Mouse (Mus musculus): ENCODE measurements at regions not wholly inside any gene's neighbourhood (a gene's known extent, or its start where the extent isn't known, plus 50 kb on each side); places are given as distances from the start of the nearest gene placed in this dataset.

- Histone ChIP-seq H3K27ac (no peak overlapping the region), H3K9ac (no peak overlapping the region), H3K4me3 (replicated peaks; ENCODE audit: low read length) (no peak overlapping the region), H3K36me3 (replicated peaks; ENCODE audit: control insufficient read depth, insufficient read depth) (no peaks in the 10 kb centered on the region), H3K27me3 (ENCODE audit: control insufficient read depth, insufficient read depth, low read length) (no peaks in the 10 kb centered on the region), H3K9me3 (ENCODE audit: control insufficient read depth, low read length) (0 out of 2 replicates have a peak, but pooled peaks cover 3% of the 10 kb centered on the region), H3K4me1 (replicated peaks; ENCODE audit: control insufficient read depth, insufficient read depth, low read length) (peaks cover 9% of the 10 kb centered on the region; the same call in 1 of the 2 replicates), H3K4me2 (replicated peaks) (no peak overlapping the region)
- ATAC-seq (ENCODE audit: low FRiP score): no peak
- DNase-seq (ENCODE audit: low spot score): peak; percentile 38
- WGBS: 84% methylated on average over 5 of the region's 5 CpGs
These were observed 411.5 kb upstream of the Kcnab2 start for GRCm38 (mm10) chr4:152889211-152889610.

GRCm38 (mm10) chr4:152888306-152888705 is 410.6 kb upstream of the Kcnab2 start:
- ATAC-seq (ENCODE audit: low FRiP score) (no peak), DNase-seq (ENCODE audit: low spot score) (no peak)
- Histone ChIP-seq H3K27me3 (ENCODE audit: control insufficient read depth, insufficient read depth, low read length) (no peaks in the 10 kb centered on the region), H3K9ac (no peak overlapping the region), H3K36me3 (replicated peaks; ENCODE audit: control insufficient read depth, insufficient read depth) (no peaks in the 10 kb centered on the region), H3K4me2 (replicated peaks) (no peak overlapping the region), H3K4me3 (replicated peaks; ENCODE audit: low read length) (no peak overlapping the region), H3K9me3 (ENCODE audit: control insufficient read depth, low read length) (0 out of 2 replicates have a peak, but pooled peaks cover 3% of the 10 kb centered on the region), H3K4me1 (replicated peaks; ENCODE audit: control insufficient read depth, insufficient read depth, low read length) (peaks cover 9% of the 10 kb centered on the region; the same call in 1 of the 2 replicates), H3K27ac (no peak overlapping the region)
- 39% methylated on average over 14 of the region's 14 CpGs for WGBS

GRCm38 (mm10) chr4:152886773-152887172 is 409.1 kb upstream of the Kcnab2 start:
- Histone ChIP-seq H3K4me1 (replicated peaks; ENCODE audit: control insufficient read depth, insufficient read depth, low read length) (peaks cover 9% of the 10 kb centered on the region; the same call in 1 of the 2 replicates), H3K4me2 (replicated peaks) (no peak overlapping the region), H3K9me3 (ENCODE audit: control insufficient read depth, low read length) (0 out of 2 replicates have a peak, but pooled peaks cover 4% of the 10 kb centered on the region), H3K4me3 (replicated peaks; ENCODE audit: low read length) (no peak overlapping the region), H3K36me3 (replicated peaks; ENCODE audit: control insufficient read depth, insufficient read depth) (no peaks in the 10 kb centered on the region), H3K27ac (no peak overlapping the region), H3K27me3 (ENCODE audit: control insufficient read depth, insufficient read depth, low read length) (no peaks in the 10 kb centered on the region), H3K9ac (no peak overlapping the region)
- DNase-seq (ENCODE audit: low spot score) (no peak), ATAC-seq (ENCODE audit: low FRiP score) (no peak)
- 75% methylated on average over 9 of the region's 9 CpGs for WGBS

- H3K4me1 ChIP-seq (replicated peaks; ENCODE audit: control insufficient read depth, insufficient read depth, low read length): no peaks in the 10 kb centered on the region; the same call in 1 of the 2 replicates
- H3K36me3 ChIP-seq (replicated peaks; ENCODE audit: control insufficient read depth, insufficient read depth): no peaks in the 10 kb centered on the region
- DNase-seq (ENCODE audit: low spot score) (no peak), ATAC-seq (ENCODE audit: low FRiP score) (no peak)
- H3K9me3 ChIP-seq (ENCODE audit: control insufficient read depth, low read length): 0 out of 2 replicates have a peak, but pooled peaks cover 5% of the 10 kb centered on the region
- H3K27me3 ChIP-seq (ENCODE audit: control insufficient read depth, insufficient read depth, low read length): no peaks in the 10 kb centered on the region
- H3K4me2 ChIP-seq (replicated peaks): no peak overlapping the region
- no peak overlapping the region for H3K9ac ChIP-seq
- H3K27ac ChIP-seq: no peak overlapping the region
- no peak overlapping the region for H3K4me3 ChIP-seq (replicated peaks; ENCODE audit: low read length)
These were observed 403.8 kb upstream of the Kcnab2 start for GRCm38 (mm10) chr4:152881433-152881930.

- no peak overlapping the region for H3K4me3 ChIP-seq (replicated peaks; ENCODE audit: low read length)
- no peak overlapping the region for H3K4me2 ChIP-seq (replicated peaks)
- H3K9ac ChIP-seq: no peak overlapping the region
- ATAC-seq (ENCODE audit: low FRiP score) (no peak), DNase-seq (ENCODE audit: low spot score) (no peak)
- 95% methylated on average over 2 of the region's 2 CpGs for WGBS
- no peaks in the 10 kb centered on the region for H3K27me3 ChIP-seq (ENCODE audit: control insufficient read depth, insufficient read depth, low read length)
- H3K27ac ChIP-seq: no peak overlapping the region
- no peaks in the 10 kb centered on the region for H3K36me3 ChIP-seq (replicated peaks; ENCODE audit: control insufficient read depth, insufficient read depth)
- H3K9me3 ChIP-seq (ENCODE audit: control insufficient read depth, low read length): 0 out of 2 replicates have a peak, but pooled peaks cover 5% of the 10 kb centered on the region
- H3K4me1 ChIP-seq (replicated peaks; ENCODE audit: control insufficient read depth, insufficient read depth, low read length): no peaks in the 10 kb centered on the region; the same call in 1 of the 2 replicates
These were observed 402.7 kb upstream of the Kcnab2 start for GRCm38 (mm10) chr4:152880368-152880767.

GRCm38 (mm10) chr4:152878941-152879340 is 401.3 kb upstream of the Kcnab2 start:
- H3K27ac ChIP-seq: no peak overlapping the region
- no peak overlapping the region for H3K4me3 ChIP-seq (replicated peaks; ENCODE audit: low read length)
- 0 out of 2 replicates have a peak, but pooled peaks cover 5% of the 10 kb centered on the region for H3K9me3 ChIP-seq (ENCODE audit: control insufficient read depth, low read length)
- H3K27me3 ChIP-seq (ENCODE audit: control insufficient read depth, insufficient read depth, low read length): no peaks in the 10 kb centered on the region
- no peaks in the 10 kb centered on the region; the same call in 1 of the 2 replicates for H3K4me1 ChIP-seq (replicated peaks; ENCODE audit: control insufficient read depth, insufficient read depth, low read length)
- no peaks in the 10 kb centered on the region for H3K36me3 ChIP-seq (replicated peaks; ENCODE audit: control insufficient read depth, insufficient read depth)
- WGBS: 30% methylated on average over 14 of the region's 14 CpGs
- H3K9ac ChIP-seq: no peak overlapping the region
- ATAC-seq (ENCODE audit: low FRiP score) (no peak), DNase-seq (ENCODE audit: low spot score) (no peak)
- H3K4me2 ChIP-seq (replicated peaks): no peak overlapping the region

- WGBS: 70% methylated on average over 3 of the region's 3 CpGs
- no peak overlapping the region for H3K9ac ChIP-seq
- H3K9me3 ChIP-seq (ENCODE audit: control insufficient read depth, low read length): 0 out of 2 replicates have a peak, but pooled peaks cover 5% of the 10 kb centered on the region
- H3K27me3 ChIP-seq (ENCODE audit: control insufficient read depth, insufficient read depth, low read length): no peaks in the 10 kb centered on the region
- H3K27ac ChIP-seq: no peak overlapping the region
- H3K4me1 ChIP-seq (replicated peaks; ENCODE audit: control insufficient read depth, insufficient read depth, low read length): no peaks in the 10 kb centered on the region; the same call in 1 of the 2 replicates
- H3K4me3 ChIP-seq (replicated peaks; ENCODE audit: low read length): no peak overlapping the region
- no peaks in the 10 kb centered on the region for H3K36me3 ChIP-seq (replicated peaks; ENCODE audit: control insufficient read depth, insufficient read depth)
- ATAC-seq (ENCODE audit: low FRiP score) (no peak), DNase-seq (ENCODE audit: low spot score) (no peak)
- no peak overlapping the region for H3K4me2 ChIP-seq (replicated peaks)
These were observed 400.7 kb upstream of the Kcnab2 start for GRCm38 (mm10) chr4:152878401-152878800.

GRCm38 (mm10) chr4:152870046-152870445 is 392.4 kb upstream of the Kcnab2 start:
- DNase-seq (ENCODE audit: low spot score) (no peak), ATAC-seq (ENCODE audit: low FRiP score) (no peak)
- H3K27me3 ChIP-seq (ENCODE audit: control insufficient read depth, insufficient read depth, low read length): no peaks in the 10 kb centered on the region
- H3K4me1 ChIP-seq (replicated peaks; ENCODE audit: control insufficient read depth, insufficient read depth, low read length): no peaks in the 10 kb centered on the region
- H3K27ac ChIP-seq: no peak overlapping the region
- H3K4me3 ChIP-seq (replicated peaks; ENCODE audit: low read length): no peak overlapping the region
- WGBS: 91% methylated on average over 5 of the region's 5 CpGs
- no peaks in the 10 kb centered on the region for H3K9me3 ChIP-seq (ENCODE audit: control insufficient read depth, low read length)
- H3K4me2 ChIP-seq (replicated peaks): no peak overlapping the region
- no peaks in the 10 kb centered on the region for H3K36me3 ChIP-seq (replicated peaks; ENCODE audit: control insufficient read depth, insufficient read depth)
- H3K9ac ChIP-seq: no peak overlapping the region

- no peaks in the 10 kb centered on the region for H3K27me3 ChIP-seq (ENCODE audit: control insufficient read depth, insufficient read depth, low read length)
- 54% methylated on average over 8 of the region's 8 CpGs for WGBS
- DNase-seq (ENCODE audit: low spot score) (no peak), ATAC-seq (ENCODE audit: low FRiP score) (no peak)
- H3K36me3 ChIP-seq (replicated peaks; ENCODE audit: control insufficient read depth, insufficient read depth): no peaks in the 10 kb centered on the region
- H3K9ac ChIP-seq: no peak overlapping the region
- no peak overlapping the region for H3K4me2 ChIP-seq (replicated peaks)
- no peak overlapping the region for H3K27ac ChIP-seq
- H3K4me1 ChIP-seq (replicated peaks; ENCODE audit: control insufficient read depth, insufficient read depth, low read length): no peaks in the 10 kb centered on the region
- H3K9me3 ChIP-seq (ENCODE audit: control insufficient read depth, low read length): no peaks in the 10 kb centered on the region
- no peak overlapping the region for H3K4me3 ChIP-seq (replicated peaks; ENCODE audit: low read length)
These were observed 388.2 kb upstream of the Kcnab2 start for GRCm38 (mm10) chr4:152865894-152866293.

Data from hindbrain, embryonic 14.5 days (tissue).